Mouse (Mus musculus): ENCODE results near the gene Pou1f1.

Gene Pou1f1

DNA sequence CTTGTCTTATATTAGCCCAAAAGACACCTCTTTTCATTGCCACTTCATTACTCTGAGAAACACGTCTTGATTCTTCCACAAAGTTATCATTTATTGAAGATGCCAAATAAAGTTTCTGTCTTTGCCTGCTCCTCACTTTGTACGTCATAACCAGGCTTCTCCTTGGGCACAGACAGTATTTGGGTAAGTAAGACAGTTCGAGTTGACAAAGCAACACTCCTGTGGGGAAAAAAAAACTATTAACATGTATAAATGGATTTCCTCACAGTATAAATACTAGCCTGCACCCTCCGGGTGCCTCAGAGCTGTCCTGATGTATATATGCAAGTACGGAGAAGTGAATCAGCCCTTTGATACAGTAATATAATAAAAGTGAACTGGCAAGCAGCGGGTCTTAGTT is at the start of gene Pou1f1:
Gene Pou1f1 (plus strand): TSS at position 301 of the 400 bp plus-strand sequence.
- no peak for DNase-seq (ENCODE audit: low spot score)

GRCm38 (mm10) chr16:65470650-65471049 is 49.7 kb upstream of the Pou1f1 start:
- no peak for DNase-seq (ENCODE audit: low spot score)

GRCm38 (mm10) chr16:65472472-65473001 is 47.8 kb upstream of the Pou1f1 start:
- DNase-seq (ENCODE audit: low spot score), result peak; percentile 57

DNA sequence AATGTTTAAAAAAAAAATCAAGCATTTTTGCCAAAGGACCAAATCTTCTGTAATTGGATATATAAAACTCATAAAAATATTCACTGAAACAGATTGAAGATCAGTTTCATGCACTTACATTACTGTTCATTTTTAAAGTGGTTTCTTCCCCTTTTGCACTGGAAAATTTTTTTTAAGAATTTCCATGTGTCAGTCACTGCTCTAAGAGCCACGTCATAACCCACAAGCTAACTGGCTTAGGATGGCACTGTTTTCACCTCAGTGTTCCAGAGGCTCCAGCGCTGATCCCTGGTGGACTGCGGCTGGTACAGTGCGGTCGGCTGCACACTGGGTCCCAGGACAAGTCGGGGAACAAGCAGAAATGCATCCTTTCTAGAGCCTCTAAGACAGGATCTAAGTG is 34.6 kb upstream of the Pou1f1 start:
- no peak for DNase-seq (ENCODE audit: low spot score)

DNA sequence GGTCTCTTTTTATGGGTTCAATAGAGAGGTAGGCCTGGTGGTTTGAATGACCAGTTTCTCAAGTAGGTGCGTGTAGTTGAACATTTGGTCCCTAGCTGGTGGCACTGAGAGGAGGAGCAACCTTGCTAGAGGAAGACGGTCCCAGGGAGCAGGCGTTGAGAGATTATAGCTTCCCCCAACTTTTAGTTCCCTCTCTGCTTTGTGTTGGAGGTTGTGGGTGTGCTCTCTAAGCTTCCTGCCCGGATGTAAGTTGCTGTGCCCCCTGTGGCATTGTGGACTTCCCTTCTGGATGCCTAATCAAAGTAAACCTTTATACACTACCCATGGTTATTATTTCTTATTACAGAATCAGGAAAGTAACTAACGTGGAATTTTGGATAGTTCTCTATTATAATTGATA is 24.3 kb upstream of the Pou1f1 start:
- no peak for DNase-seq (ENCODE audit: low spot score)

GRCm38 (mm10) chr16:65497049-65497448 is 23.3 kb upstream of the Pou1f1 start:
- DNase-seq (ENCODE audit: low spot score), result peak; percentile 75

GRCm38 (mm10) chr16:65514223-65514622 is 6.1 kb upstream of the Pou1f1 start:
- peak; percentile 15 for DNase-seq (ENCODE audit: low spot score)

- no peak for DNase-seq (ENCODE audit: low spot score)
Measured at GRCm38 (mm10) chr16:65526004-65526403, 5.7 kb downstream of the Pou1f1 start.

DNA sequence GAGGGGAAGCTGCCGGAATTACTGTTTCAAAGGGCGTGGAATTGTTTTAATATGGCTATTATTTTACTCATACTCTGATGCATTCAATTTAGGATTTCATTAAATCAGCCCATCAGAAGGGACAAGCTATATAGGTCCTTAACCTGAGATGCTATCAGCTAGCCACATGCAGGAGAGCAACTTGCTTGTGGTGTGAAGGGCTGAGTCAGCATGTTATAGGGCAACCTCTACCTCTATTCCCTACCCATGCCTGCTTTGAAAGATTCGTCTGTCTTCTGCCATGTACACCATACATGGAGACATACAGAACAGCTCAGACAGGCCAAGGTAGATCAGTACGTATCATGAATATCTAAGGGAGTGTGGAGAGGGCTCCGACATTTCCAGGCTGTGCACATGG is 6.4 kb downstream of the Pou1f1 start:
- DNase-seq (ENCODE audit: low spot score), result no peak

- peak; percentile 31 for DNase-seq (ENCODE audit: low spot score)
Measured at GRCm38 (mm10) chr16:65529589-65529988, 9.3 kb downstream of the Pou1f1 start.

- no peak for DNase-seq (ENCODE audit: low spot score)
Measured at GRCm38 (mm10) chr16:65531663-65532062, 11.4 kb downstream of the Pou1f1 start.

DNA sequence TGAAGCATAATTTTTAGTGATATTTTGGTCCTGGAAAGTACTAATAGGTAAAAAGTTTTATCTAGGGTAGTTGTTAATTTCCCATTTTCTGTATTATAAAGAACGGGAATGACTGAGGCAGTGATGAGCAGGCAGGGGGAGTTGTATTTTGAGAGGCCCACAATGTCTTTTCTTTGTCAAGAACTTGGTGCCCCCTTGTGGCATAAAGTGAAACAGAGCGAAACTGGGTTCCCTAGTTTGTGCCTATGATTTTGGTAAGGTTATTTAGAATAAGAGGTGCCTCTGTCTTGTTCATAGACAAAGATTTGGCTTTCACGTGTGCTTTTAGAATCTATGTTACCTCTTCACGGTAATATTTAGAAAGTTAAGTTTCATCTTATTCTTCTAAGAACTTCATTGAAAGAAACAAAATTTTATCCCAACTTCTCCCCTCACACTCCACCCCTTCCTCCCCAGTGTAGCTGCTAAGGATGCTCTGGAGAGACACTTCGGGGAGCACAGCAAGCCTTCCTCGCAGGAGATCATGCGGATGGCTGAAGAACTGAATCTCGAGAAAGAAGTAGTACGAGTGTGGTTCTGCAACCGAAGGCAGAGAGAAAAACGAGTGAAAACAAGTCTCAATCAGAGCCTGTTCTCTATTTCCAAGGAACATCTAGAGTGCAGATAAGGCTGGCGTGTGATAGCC is 13.1 kb downstream of the Pou1f1 start:
- peak; percentile 67 for DNase-seq (ENCODE audit: low spot score)

DNA sequence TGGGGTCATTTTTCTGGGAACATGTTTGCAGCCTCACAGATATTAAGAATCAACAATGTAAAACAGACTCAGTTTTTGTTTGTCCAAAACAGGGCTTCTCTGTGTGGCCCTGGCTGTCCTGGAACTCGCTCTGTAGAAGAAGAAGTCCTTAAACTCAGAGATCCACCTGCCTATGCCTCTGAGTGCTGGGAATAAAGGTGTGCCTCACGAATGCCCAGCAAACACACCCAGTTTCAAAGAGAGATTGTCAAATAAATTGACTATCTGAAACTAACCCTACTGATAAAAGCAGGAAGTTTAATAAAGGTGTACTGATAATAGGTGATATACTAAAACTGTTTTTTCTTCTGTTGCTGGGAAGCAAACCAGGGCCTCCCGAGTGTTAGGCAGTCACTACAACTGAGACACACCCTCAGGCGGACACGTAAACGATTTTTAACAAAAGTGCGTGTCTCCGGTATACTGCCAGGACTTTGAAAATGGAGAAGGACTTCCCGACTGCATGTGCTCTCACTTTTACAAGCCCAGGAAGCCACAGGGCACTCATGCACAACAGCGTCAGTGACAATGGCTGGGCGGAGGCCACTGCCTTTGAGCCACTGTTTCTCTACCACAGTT is 23.5 kb downstream of the Pou1f1 start:
- no peak for DNase-seq (ENCODE audit: low spot score)

GRCm38 (mm10) chr16:65548960-65549359 is 28.6 kb downstream of the Pou1f1 start:
- no peak for DNase-seq (ENCODE audit: low spot score)

DNA sequence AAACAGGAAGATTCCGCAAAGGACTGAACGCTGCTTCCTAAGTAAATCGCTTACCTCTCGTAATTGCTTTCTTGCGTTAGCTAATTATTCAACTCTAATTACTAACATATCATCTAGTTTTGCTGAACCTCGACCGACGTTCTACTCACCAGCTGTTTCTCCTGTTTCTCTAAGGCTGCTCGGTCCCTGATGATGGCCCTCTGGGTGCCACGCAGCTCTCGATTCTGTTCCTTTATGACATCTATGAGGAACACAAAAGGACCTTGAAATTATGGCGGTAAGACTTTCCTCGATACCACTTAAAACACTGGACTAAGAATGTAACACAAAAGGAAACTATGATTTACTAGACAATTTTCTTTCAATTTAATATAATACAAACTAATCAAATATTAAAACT is 30.5 kb downstream of the Pou1f1 start:
- no peak for DNase-seq (ENCODE audit: low spot score)

DNA sequence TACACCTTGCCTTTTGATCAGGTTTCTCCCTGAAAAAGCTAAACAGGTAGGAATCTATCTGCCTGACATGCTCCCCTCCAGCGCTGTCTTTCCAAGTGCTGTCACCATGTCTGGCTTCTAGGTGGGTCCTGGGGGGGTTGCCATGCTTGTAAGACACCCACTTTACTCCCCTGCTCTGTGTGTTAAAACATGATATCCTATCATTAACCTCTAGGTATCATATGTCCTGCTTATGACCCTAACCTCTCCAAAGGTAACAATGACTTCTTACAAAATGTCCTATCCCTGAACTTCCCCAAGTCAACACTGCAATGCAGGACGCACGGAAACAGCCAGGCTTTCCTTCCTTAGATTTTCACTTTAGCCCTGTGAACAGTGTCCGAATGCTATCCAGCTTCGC is 34.0 kb downstream of the Pou1f1 start:
- DNase-seq (ENCODE audit: low spot score), result no peak

DNA sequence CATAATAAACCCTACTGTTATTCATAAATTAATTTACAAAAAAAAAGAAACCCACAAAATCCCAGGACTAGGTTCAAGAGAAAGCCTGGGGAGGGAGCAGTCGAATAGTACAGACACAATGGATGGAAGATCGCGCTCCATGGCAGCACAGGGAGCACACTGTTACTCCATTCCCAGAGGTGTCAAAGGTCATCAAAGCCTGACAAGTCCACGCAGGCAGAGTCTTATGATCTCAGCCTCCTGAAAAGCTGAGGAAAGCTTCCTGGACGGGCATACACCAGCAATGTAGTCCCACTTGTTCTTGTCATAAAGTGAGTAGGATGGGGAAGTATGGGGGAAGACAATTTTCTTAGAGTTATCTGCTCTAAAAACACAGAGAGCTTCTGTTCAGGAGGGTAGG is 37.1 kb downstream of the Pou1f1 start:
- peak; percentile 36 for DNase-seq (ENCODE audit: low spot score)

GRCm38 (mm10) chr16:65559591-65559990 is 39.3 kb downstream of the Pou1f1 start:
- DNase-seq (ENCODE audit: low spot score), result no peak

GRCm38 (mm10) chr16:65560996-65561962 is 41.0 kb downstream of the Pou1f1 start:
- DNase-seq (ENCODE audit: low spot score), result peak; percentile 8

DNA sequence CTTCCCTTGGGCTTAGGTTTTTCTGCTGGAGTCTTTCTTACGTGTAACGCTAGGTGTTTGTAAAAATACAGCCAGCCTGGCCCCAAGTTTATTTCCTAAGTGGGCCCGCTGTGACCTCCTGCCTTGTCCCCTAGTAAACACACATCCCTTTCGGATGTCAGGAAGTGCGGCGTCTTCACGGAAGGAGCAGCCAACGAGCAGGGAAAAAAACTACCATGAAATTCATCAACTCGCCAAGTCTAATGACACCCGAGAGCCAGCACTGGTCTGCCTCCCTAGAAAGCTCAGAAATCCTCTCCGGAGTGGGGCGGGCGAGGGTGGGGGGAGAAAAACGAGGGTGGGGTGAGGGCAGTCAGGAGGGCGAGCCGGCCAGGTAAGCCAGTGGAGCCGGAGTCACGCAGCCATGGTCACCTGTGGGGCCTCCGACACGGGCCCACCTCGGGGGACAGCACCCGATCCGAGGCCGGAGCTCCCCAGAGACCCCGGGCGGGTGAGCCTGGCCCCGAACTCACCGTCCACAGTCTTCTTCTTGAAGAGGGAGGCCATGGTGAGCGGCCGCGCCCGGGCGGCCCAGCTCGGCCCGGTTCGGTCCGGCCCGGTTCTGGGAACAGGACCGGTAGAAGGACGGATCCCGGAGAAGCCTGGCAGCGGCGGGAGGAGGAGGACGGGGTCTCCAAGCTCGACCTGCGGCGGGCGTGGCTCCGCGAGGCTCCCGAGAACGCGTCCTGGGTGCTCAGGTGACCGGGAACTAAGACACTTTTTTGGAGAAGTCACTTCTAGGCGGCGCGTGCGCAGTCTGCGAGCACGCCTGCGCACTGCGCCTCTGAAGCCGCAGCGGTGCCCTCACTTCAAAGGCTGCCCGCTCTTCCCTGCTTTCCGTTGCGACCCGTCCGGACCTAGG is 41.9 kb downstream of the Pou1f1 start, which contains the start of gene Chmp2b:
Gene Chmp2b (minus strand): TSS at position 764 of the 901 bp plus-strand sequence.
- peak; percentile 91 for DNase-seq (ENCODE audit: low spot score)

DNA sequence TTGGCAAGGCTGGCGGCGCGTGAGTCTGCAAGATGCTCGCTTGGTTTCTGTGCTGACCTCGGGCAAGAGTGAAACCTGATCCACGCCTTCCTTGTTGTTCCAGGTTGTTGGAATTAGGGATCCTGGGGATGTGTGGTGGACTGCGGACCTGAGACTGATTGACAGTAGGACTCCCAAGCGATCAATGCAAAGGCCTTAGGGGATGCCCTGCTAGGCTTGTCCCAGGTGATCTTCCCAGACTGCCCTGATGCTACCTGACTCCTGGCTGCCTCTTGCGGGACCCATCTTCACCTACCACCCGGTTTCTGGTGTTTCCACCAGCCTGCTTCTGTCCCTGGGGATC is 42.5 kb downstream of the Pou1f1 start:
- DNase-seq (ENCODE audit: low spot score), result no peak

Measured in embryo, embryonic 10 days (tissue).